10 mouse cellular contexts compared by ENCODE assay signal in the genomic region with DNA sequence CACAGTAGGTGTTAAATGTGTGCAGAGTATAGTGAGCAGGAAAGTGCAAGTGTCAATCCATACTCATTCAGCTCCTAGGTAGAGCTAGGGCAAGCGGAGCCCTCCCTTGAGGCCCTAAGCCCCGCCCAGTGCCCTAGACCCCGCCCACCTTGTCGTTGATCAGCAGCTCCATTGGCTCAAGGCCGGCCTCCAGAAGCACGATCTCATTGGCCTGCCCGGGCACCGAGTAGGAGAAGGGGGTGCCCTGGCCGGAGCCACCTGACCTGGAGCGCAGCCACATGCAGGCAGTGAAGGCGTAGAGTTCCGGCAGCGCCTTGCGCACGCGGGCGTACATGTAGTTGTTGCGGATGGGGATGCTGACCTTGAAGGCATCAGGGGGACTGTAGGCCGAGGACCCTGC. TPM values are rescaled to one million over a fixed set of nuclear protein-coding genes. Genes with fewer than 3 reads are reported as not detected.
DNase-seq lines count a peak whose midpoint lies in the region; ATAC-seq and TF ChIP-seq lines count a peak whose summit lies in the region.
"Had no signal": no experiment of that assay in that cellular context is flagged by ENCODE, and none has a peak within 500 bp of the region (broad histone marks: within the 10 kb centered on the region; RNA-seq: fewer than 3 reads in every experiment).

No protein-coding gene starts in this region.

- no peak for TF ChIP-seq POLR2A in myocyte (IDR thresholded peaks at IDR 0.05; ENCODE audit: insufficient read length, low read depth)

- 26% methylated on average over 19 of the region's 19 CpGs for WGBS in liver, embryonic 12.5 days (ENCODE audit: insufficient replicate concordance)
- WGBS in liver, embryonic 11.5 days = 19% methylated on average over 19 of the region's 19 CpGs

- DNase-seq in cerebellum, adult 11 months = peak; percentile 53
- DNase-seq in cerebellum, adult 9-10 months = no peak
- DNase-seq in liver, embryonic 11.5 days (ENCODE audit: low spot score) = no peak
- peak; percentile 53 to 60 for DNase-seq in cerebellum, postnatal 36 days
- DNase-seq in adipocyte (ENCODE audit: low spot score) = no peak
- DNase-seq in yolk sac, embryonic 10.5 days (ENCODE audit: low spot score) = no peak

- H3K9me3 ChIP-seq in liver, embryonic 12.5 days (replicated peaks) = no peaks in the 10 kb centered on the region
- no peaks in the 10 kb centered on the region for H3K9me3 ChIP-seq in liver, embryonic 11.5 days (ENCODE audit: control insufficient read depth, low read length)
- H3K9me3 ChIP-seq: embryonic facial prominence, embryonic 15.5 days had no signal

- no peaks in the 10 kb centered on the region for H3K36me3 ChIP-seq in liver, embryonic 12.5 days
- no peaks in the 10 kb centered on the region for H3K36me3 ChIP-seq in liver, embryonic 11.5 days (ENCODE audit: control insufficient read depth, insufficient read depth, low read length)
- H3K36me3 ChIP-seq in myocyte (ENCODE audit: control insufficient read depth, insufficient read depth) = no peaks in the 10 kb centered on the region
- H3K36me3 ChIP-seq: embryonic facial prominence, embryonic 15.5 days had no signal

- H3K27ac ChIP-seq in liver, embryonic 12.5 days = no peak overlapping the region
- no peak overlapping the region for H3K27ac ChIP-seq in liver, embryonic 11.5 days (ENCODE audit: low read depth, low read length)
- H3K27ac ChIP-seq: embryonic facial prominence, embryonic 15.5 days had no signal

- ATAC-seq in liver, embryonic 12.5 days = peak; percentile 21; the same call in 1 of the 2 replicates
- ATAC-seq in liver, embryonic 11.5 days (replicated peaks; ENCODE audit: low FRiP score) = no peak

- no peak overlapping the region; the same call in 1 of the 2 replicates for H3K4me2 ChIP-seq in liver, embryonic 12.5 days
- no peak overlapping the region for H3K4me2 ChIP-seq in liver, embryonic 11.5 days
- H3K4me2 ChIP-seq in myocyte (ENCODE audit: low read depth) = no peak overlapping the region
- H3K4me2 ChIP-seq: embryonic facial prominence, embryonic 15.5 days had no signal

- H3K9ac ChIP-seq in liver, embryonic 12.5 days = no peak overlapping the region
- H3K9ac ChIP-seq in liver, embryonic 11.5 days (ENCODE audit: low read depth, low read length) = no peak overlapping the region
- H3K9ac ChIP-seq: embryonic facial prominence, embryonic 15.5 days had no signal

- peaks cover 87% of the 10 kb centered on the region for H3K27me3 ChIP-seq in liver, embryonic 12.5 days (replicated peaks)
- peaks cover 31% of the 10 kb centered on the region for H3K27me3 ChIP-seq in liver, embryonic 11.5 days (replicated peaks; ENCODE audit: control insufficient read depth, insufficient read depth, low read length)
- H3K27me3 ChIP-seq in myocyte (ENCODE audit: control insufficient read depth, insufficient read depth, insufficient read length) = no peaks in the 10 kb centered on the region
- H3K27me3 ChIP-seq: embryonic facial prominence, embryonic 15.5 days had no signal

- no peaks in the 10 kb centered on the region for H3K4me1 ChIP-seq in liver, embryonic 12.5 days
- H3K4me1 ChIP-seq in liver, embryonic 11.5 days (replicated peaks; ENCODE audit: control insufficient read depth, insufficient read depth, low read length) = no peaks in the 10 kb centered on the region
- H3K4me1 ChIP-seq: embryonic facial prominence, embryonic 15.5 days had no signal

- H3ac ChIP-seq in myocyte (ENCODE audit: control insufficient read depth, insufficient read length) = no peak overlapping the region

- H3K4me3 ChIP-seq in liver, embryonic 12.5 days = no peak overlapping the region
- H3K4me3 ChIP-seq in liver, embryonic 11.5 days (ENCODE audit: low read depth, low read length) = no peak overlapping the region
- no peak overlapping the region for H3K4me3 ChIP-seq in myocyte
- H3K4me3 ChIP-seq: embryonic facial prominence, embryonic 15.5 days had no signal

- no peaks in the 10 kb centered on the region for H3K79me2 ChIP-seq in myocyte (ENCODE audit: control insufficient read depth, insufficient read depth)

TF ChIP-seq in myocyte, 11 proteins besides CTCF, POLR2A, EP300 and RAD21:
- TF ChIP-seq MYOG (IDR thresholded peaks at IDR 0.05; ENCODE audit: control insufficient read depth in 1 of 3, insufficient read depth in 1 of 3, insufficient read length in 2 of 3, low read depth in 2 of 3) (no peak), MYOD1 (IDR thresholded peaks at IDR 0.05; ENCODE audit: control insufficient read depth in 1 of 3, insufficient read length in 2 of 3, low read depth in 2 of 3) (no peak), REST (IDR thresholded peaks at IDR 0.05; ENCODE audit: insufficient read depth, insufficient read length) (peak; percentile 2), USF1 (IDR thresholded peaks at IDR 0.05; ENCODE audit: low read depth) (no peak), MAX (IDR thresholded peaks at IDR 0.05; ENCODE audit: low read depth) (no peak), TCF3 (IDR thresholded peaks at IDR 0.05; ENCODE audit: insufficient read length, low read depth) (no peak)

RNA-seq across cellular contexts. Expression of a gene that starts 12.1 kb away (rescaled TPM):
- 0.24 and 0.31 TPM in 2 replicates for polyA plus RNA-seq in liver, embryonic 12.5 days (2016; fragmentation: Nextera tagmentation; extraction: Ambion mirVana)
- polyA plus RNA-seq in liver, embryonic 11.5 days (2014; fragmentation: Nextera tagmentation; extraction: Ambion mirVana) = 0.27 and 0.43 TPM in 2 replicates
- 14.3 TPM for polyA plus RNA-seq in myocyte (2012; fragmentation: generic; extraction: Trizol)

RNA-seq across cellular contexts. Expression of a gene that starts 14.8 kb away (rescaled TPM):
- 13.5 and 14.0 TPM in 2 replicates for polyA plus RNA-seq in liver, embryonic 12.5 days (2016; fragmentation: Nextera tagmentation; extraction: Ambion mirVana)
- polyA plus RNA-seq in liver, embryonic 11.5 days (2014; fragmentation: Nextera tagmentation; extraction: Ambion mirVana) = 25.0 and 28.6 TPM in 2 replicates
- polyA plus RNA-seq in myocyte (2012; fragmentation: generic; extraction: Trizol) = 66.8 TPM

RNA-seq across cellular contexts. Expression of a gene that starts 41.6 kb away (rescaled TPM):
- not detected in 2 replicates for polyA plus RNA-seq in liver, embryonic 12.5 days (2016; fragmentation: Nextera tagmentation; extraction: Ambion mirVana)
- polyA plus RNA-seq in liver, embryonic 11.5 days (2014; fragmentation: Nextera tagmentation; extraction: Ambion mirVana) = not detected in 2 replicates
- 3.2 TPM for polyA plus RNA-seq in myocyte (2012; fragmentation: generic; extraction: Trizol)
- polyA plus RNA-seq: heart, postnatal 0 days had no signal

RNA-seq across cellular contexts. Expression of a gene that starts 42.0 kb away (rescaled TPM):
- polyA plus RNA-seq in liver, embryonic 12.5 days (2016; fragmentation: Nextera tagmentation; extraction: Ambion mirVana) = 11.2 and 11.7 TPM in 2 replicates
- polyA plus RNA-seq in liver, embryonic 11.5 days (2014; fragmentation: Nextera tagmentation; extraction: Ambion mirVana) = 16.3 and 16.8 TPM in 2 replicates
- 26.1 TPM for polyA plus RNA-seq in myocyte (2012; fragmentation: generic; extraction: Trizol)

RNA-seq across cellular contexts. Expression of a gene that starts 50.1 kb away (rescaled TPM):
- polyA plus RNA-seq in liver, embryonic 12.5 days (2016; fragmentation: Nextera tagmentation; extraction: Ambion mirVana) = 1.6 and 2.9 TPM in 2 replicates
- polyA plus RNA-seq in liver, embryonic 11.5 days (2014; fragmentation: Nextera tagmentation; extraction: Ambion mirVana) = 2.2 and 2.5 TPM in 2 replicates
- polyA plus RNA-seq in myocyte (2012; fragmentation: generic; extraction: Trizol) = 78.0 TPM

Comparison
In these comparisons a context has a peak if more than half of its experiments do, and no peak if none do; other contexts are left out.
1. DNase-seq: peak in cerebellum, adult 11 months (single experiment) and cerebellum, postnatal 36 days (2 of 2); none in cerebellum, adult 9-10 months (single experiment), liver, embryonic 11.5 days (single experiment), adipocyte (single experiment) and yolk sac, embryonic 10.5 days (single experiment).
2. RNA of a gene that starts 12.1 kb away (polyA plus RNA-seq): 14.3 TPM in myocyte (single experiment); 0.27 to 0.43 TPM in liver, embryonic 11.5 days and 0.24 to 0.31 TPM in liver, embryonic 12.5 days; every median in the first group is over 10 times any median in the second.